Mouse (Mus musculus): ENCODE data around the gene E330021D16Rik. TPM values are rescaled to one million over a fixed set of nuclear protein-coding genes. Genes with fewer than 3 reads are reported as not detected.

The E330021D16Rik gene
- total RNA-seq, 2 experiments from 2014 or later: not detected

DNA sequence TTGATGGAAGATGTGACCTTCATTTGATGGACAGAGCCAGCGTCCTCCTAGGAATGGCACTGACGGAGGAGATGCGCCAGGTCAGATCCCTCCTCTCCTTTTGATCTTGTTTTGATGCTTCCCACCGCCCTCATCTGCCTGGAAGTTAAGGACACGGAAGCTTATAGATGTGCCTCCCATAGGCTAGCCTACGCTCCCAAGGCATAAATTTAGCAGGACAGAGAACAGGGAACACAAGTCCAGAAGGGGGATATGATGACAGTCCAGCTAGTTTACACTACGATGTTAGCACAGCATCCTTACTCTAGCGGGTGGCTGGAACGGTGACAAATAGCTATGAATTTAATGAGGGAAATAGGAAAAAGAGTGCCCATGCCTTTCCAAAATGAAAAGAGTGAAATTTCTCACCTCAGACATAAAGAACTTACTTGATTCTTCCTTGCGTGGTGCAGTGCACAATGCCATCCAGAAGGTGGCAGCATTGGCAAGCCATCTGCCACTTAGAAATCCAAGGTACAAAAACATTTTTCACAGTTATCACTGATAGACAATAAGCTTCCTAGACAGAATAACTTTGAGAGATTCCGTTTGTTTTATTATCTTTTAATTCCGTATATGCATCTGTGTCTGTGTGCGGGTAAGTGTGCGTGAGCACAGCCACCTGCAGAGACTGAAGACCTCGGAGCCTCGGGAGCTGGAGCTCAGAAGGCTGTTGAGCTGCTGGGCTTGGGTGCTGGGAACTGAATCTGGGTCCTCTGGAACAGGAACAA lies 6.9 kb upstream of the E330021D16Rik start:
- DNase-seq (ENCODE audit: low spot score in 2 of 2): peak; percentile 63

DNA sequence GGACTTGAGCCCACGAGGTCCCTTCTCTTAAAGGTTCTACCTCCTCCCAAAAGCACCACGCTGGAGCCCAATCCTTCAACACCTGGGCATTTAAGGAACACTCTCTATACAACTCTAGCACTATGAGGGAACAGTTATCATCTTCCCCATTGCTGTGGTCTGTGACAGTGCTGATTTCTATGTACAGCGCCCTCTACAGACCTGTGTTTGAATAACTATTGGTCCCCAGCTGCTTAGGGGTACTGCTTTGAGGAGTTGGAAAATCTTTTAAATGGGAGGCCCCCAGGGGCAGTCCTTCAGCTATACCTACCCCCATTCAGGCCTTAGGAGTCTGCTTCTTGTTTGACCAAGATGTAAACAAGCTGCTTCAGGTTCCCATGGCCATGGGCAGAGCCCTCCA lies 5.7 kb upstream of the E330021D16Rik start:
- DNase-seq (ENCODE audit: low spot score in 2 of 2): no peak

DNA sequence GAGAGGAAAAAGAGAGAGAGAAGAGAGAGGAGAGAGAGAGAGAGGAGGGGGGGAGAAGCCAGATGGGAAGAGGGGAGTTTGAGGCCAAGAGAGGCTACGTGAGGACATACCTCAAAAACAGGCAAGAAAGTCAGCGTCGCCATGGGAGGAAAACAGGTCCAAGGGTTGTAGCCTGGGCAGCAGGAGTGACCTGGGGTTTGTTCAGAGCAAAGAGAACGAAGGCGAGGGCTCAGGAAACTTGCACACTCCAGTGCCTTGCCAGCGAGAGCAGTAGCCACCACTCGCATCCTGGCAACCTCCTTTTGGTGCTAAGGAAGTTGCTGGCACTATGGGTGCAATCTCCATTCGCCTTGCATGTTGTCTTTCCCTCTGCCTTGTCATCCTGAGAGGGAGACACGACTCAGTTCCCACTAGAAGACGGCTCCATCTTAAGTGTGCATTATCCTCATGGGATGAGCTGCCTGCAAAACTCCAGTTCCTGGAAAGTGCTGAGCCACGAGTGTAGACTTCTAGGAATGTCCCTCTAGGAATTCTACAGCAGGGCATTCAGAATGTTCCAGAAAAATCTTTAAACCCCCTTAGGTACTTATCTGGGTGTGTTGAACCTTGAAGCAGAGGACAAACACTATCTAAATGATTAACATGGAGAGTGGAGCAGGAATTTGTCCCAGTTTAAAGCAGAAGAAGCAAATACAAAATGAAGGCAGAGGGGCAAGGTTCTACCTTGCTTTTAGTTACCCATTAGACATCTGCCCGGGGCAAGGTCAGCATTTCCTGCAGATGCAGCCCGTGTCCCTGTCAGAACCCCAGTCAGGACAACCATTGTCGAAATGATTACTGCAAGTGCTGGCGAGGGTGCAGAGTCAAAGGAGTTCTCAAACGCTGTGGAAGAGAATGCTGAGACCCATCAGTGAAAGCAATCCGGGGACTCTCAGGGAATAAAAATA lies 3.8 kb upstream of the E330021D16Rik start:
- no peak for DNase-seq (ENCODE audit: low spot score in 2 of 2)

DNA sequence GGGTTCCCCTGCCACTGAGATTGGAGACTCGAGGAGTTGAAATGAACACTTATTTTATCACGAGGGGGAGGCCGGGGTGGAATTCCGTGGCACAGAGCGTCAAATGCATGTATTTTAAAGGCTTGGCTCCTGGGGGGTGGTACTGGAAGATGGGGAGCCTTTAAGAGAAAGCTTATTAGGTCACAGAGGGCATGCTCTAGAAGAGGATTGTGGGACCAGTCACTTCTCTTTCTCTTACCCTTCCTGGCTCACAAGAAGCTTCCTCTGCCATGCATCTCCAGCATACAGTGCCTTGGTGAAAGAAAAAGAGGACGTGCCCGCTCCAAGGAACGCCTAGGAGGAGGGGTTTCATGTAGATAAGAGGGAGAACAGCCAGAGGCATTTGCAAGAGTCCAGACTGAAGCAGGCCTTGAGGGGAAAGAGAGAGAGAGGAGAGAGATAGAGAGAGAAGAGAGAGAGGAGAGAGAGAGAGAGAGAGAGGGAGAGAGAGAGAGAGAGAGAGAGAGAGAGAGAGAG lies 3.0 kb upstream of the E330021D16Rik start:
- no peak for DNase-seq (ENCODE audit: low spot score in 2 of 2)

- no peak for DNase-seq (ENCODE audit: low spot score in 2 of 2)
Measured at GRCm38 (mm10) chr6:136417864-136418263, 2.5 kb upstream of the E330021D16Rik start.

GRCm38 (mm10) chr6:136413856-136414362 lies 1.5 kb downstream of the E330021D16Rik start:
- no peak for DNase-seq (ENCODE audit: low spot score in 2 of 2)

DNA sequence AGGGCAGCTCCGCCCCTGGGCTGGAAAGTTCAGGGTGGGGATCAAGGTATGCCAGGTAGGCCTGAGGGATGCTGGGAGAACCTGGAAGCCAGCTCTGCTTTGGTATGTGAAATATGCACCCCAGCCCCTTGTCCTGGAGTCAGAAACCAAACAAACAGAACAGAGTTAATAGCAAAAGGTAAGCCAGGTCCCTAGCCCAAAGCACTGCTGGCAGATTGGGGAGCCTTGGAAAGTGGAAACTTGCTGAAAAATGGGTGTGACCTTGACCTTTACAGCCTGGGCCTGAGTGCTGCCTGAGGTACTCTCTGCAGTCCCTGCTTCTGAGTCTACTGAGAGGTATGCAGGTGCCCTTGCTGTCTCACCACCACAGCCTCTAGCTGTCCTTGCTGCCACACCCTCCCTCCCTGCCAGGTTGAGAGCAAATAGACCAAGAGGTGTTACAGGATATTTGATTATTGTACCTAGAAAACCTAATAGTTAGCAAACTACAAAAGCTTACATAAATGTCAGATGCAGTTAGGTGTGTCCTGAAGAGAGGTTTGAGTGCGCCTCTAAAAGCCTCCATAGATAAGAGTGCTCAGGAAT lies 7.7 kb downstream of the E330021D16Rik start:
- DNase-seq (ENCODE audit: low spot score in 2 of 2): no peak

DNA sequence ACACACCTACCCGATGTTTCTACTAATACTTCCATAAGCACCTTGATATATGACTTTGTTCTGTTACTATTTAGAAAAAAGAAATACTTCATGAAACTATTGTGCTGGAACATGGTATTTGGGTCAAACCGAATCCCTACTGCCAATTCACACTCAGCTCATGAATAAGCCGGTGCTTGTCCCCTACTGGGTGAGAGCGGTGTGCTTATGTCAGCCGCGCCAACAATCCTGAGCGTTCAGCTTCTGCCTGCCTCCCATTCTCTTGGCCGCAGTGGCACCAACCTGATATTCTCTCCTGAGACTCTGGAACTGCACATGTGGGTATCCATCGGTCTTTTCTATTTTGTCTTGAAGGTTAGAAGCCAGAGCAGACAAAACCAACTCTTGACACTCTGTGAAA lies 18.5 kb downstream of the E330021D16Rik start:
- no peak for DNase-seq (ENCODE audit: low spot score in 2 of 2)

- no peak for DNase-seq (ENCODE audit: low spot score in 2 of 2)
Measured at GRCm38 (mm10) chr6:136390262-136390661, 25.1 kb downstream of the E330021D16Rik start.

GRCm38 (mm10) chr6:136385287-136385686 lies 30.1 kb downstream of the E330021D16Rik start:
- DNase-seq (ENCODE audit: low spot score in 2 of 2): peak; percentile 58 to 62

- no peak for DNase-seq (ENCODE audit: low spot score in 2 of 2)
Measured at GRCm38 (mm10) chr6:136383218-136383617, 32.2 kb downstream of the E330021D16Rik start.

GRCm38 (mm10) chr6:136376097-136376496 lies 39.3 kb downstream of the E330021D16Rik start:
- no peak for DNase-seq (ENCODE audit: low spot score in 2 of 2)

- peak; percentile 32 to 58 for DNase-seq (ENCODE audit: low spot score in 2 of 2)
Measured at GRCm38 (mm10) chr6:136364430-136365098, 50.8 kb downstream of the E330021D16Rik start.

GRCm38 (mm10) chr6:136364008-136364407 lies 51.4 kb downstream of the E330021D16Rik start:
- no peak for DNase-seq (ENCODE audit: low spot score in 2 of 2)

DNA sequence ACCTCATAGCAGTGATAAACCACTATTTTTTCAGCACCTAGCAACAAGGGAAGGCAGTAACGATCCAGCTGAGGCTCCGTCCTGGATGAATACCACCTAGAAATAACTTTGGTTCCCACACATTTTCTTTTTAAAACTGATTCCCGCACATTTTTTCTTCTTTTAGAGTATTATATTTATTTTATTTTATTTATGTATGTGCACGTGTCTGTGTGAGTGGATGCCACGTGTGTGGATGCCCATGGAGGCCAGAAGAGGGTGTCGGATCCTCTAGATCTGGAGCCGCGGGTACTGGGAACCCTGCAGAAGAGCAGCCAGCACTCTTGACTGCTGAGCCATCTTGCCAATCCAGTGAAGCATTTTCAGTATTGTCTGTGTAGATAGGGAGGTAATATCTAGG lies 52.1 kb downstream of the E330021D16Rik start:
- DNase-seq (ENCODE audit: low spot score in 2 of 2): no peak

DNA sequence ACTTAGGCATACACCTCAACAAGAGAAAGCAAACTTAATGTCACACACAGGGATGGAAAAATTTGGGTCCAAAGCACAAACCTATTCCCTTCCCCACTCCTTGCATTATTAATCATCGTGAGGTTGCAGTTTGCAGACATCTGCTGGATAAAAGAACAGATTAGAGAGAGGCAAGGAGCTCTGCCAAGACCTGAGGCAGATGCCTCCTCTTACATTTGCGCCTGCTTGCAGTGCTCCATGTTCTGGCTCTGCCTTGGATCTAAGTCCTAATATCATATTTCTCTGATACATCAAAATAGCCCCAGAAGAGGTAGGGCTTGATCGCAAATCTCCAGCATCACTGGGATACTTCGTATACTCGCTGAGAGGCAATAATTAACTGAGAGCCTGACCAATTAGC lies 56.9 kb downstream of the E330021D16Rik start:
- no peak for DNase-seq (ENCODE audit: low spot score in 2 of 2)

DNA sequence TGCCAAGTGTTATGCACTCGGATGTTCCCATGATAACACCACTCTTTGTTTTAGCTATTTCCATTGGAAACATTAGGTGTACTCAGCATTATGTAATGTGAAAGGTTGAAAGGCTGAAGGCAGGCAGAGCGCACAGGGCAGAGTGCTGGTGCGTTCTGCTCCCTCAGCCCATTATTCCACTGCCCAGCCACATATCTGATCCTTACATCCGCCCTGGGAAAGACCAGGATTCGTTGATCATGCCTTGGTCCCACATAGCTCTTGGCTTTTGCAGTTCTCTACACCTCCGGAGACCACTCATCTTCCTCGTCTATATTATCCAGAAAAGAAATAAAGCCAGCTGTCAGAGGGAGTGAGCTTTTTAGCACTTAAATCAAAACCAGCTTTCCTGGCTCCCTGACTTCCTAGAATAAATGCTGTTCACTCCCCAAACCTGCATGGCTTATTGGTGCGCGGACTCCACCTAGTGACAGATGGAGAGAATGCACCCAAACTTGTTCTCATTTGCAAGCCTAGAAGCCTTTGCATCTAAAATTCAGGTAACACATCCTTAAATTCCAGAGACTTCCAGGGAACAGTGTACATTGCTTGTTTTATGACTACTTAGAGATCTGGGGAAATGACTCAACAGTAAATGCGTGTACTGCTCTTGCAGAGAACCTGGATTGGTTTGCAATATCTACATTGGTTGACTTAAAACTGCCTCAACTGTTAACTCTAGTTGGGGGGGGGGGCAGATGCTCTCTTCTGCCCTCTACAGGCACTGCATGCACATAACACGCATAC lies 61.8 kb downstream of the E330021D16Rik start:
- peak; percentile 93 for DNase-seq (ENCODE audit: low spot score in 2 of 2)
